ENCODE assay signal across 1 mouse cellular context in the genomic region with DNA sequence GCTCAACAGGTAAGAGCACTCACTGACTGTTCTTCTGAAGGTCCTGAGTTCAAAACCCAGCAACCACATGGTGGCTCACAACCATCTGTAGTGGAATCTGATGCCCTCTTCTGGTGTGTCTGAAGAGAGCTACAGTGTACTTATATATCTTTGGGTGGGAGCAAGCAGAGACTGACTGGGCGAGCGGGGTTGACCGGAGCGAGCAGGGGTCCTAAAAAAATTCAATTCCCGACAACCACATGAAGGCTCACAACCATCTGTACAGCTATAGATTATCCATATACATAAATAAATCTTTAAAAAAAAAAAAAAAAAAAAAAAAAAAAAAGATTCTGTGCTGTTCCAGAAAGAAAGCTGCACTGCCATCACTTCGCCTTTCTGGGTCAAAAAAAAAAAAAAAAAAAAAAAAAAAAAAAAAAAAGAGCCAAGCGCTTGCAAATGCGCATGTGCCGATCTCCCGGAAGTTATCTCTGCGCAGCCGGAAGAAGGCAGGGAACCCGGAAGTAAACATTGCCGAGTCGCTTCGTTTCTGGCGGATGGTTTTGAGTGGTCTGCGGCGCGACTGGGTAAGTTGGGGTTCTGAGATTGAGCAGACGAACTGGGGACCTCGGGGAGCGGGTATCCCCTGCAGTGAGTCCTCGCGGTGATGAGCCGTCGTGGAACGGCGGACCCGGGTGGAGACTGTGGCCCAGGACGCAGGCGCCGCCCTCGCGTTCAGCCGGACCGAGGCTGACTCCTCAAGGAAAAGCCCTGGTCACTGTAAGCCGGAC.
TF ChIP-seq lines count a peak whose summit lies in the region.

TSS of gene Slu7 (plus strand) at position 491 of the 770 bp plus-strand sequence.

TF ChIP-seq in MEL, 35 proteins besides CTCF, POLR2A, EP300 and RAD21 (continued from another document):
- TF ChIP-seq MYB (IDR thresholded peaks at IDR 0.05; ENCODE audit: low read depth, low read length): no peak
- peak; percentile 99 for TF ChIP-seq ZNF384 (IDR thresholded peaks at IDR 0.05; ENCODE audit: low read depth, low read length)
- no peak for TF ChIP-seq GABPA (IDR thresholded peaks at IDR 0.05; ENCODE audit: low read depth, low read length)
- TF ChIP-seq MYC (IDR thresholded peaks at IDR 0.05; ENCODE audit: low read depth, low read length): 0 out of 2 replicates have a peak, but pooled peaks have one; percentile 27
- TF ChIP-seq E2F4 (IDR thresholded peaks at IDR 0.05; ENCODE audit: borderline replicate concordance, low read depth, low read length): no peak
- TF ChIP-seq MEF2A (IDR thresholded peaks at IDR 0.05; ENCODE audit: extremely low read depth, insufficient replicate concordance, low read depth, low read length, poor library complexity, severe bottlenecking): no peak
- 0 out of 2 replicates have a peak, but pooled peaks have one; percentile 24 for TF ChIP-seq TCF12 (IDR thresholded peaks at IDR 0.05; ENCODE audit: low read depth, low read length)
- TF ChIP-seq CHD1 (IDR thresholded peaks at IDR 0.05; ENCODE audit: low read depth, low read length): no peak
- TF ChIP-seq USF1 (IDR thresholded peaks at IDR 0.05; ENCODE audit: low read depth, low read length): no peak
- TF ChIP-seq MXI1 (IDR thresholded peaks at IDR 0.05; ENCODE audit: low read depth, low read length): peak; percentile 86
- TF ChIP-seq CHD2 (IDR thresholded peaks at IDR 0.05; ENCODE audit: low read length): no peak
